Mouse (Mus musculus) small intestine, adult 2 months (tissue): ENCODE data around the gene Whamm.

ENCODE experiments used
- CTCF ChIP-seq: fragments of 200-500 bp; IDR thresholded peaks from 2 replicates; pipeline ENCODE4 v1.5.1; 2012; ENCODE audit warnings: low read depth, mild to moderate bottlenecking, control low read depth, inconsistent platforms, low read length, moderate library complexity, mixed read lengths; ENCODE audit not compliant: insufficient replicate concordance, insufficient read length; ENCODE audit errors: extremely low read depth
- POLR2A ChIP-seq: fragments of 200-500 bp; IDR thresholded peaks from 2 replicates; pipeline ENCODE4 v1.6.1; 2012; ENCODE audit warnings: low read depth, mild to moderate bottlenecking, control low read depth, inconsistent platforms, low read length, moderate library complexity

DNA sequence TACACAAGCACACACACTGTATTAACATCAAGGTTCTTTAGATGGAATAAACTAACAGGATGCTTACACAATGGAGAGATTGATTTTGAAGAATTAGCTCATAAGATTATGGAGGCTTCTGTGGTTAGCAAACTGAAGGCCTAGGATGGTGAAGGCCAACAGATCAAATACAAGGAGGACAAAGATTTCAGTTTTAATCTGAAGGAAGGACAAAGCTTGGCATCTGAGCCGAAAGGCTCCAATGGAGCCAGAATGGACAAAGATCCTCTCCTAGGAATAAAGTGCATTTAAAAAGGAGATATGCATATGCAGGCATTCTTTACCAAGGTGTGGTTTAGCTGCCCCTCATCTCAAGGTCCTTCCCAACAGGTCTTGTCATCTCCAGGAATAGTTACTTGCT lies 1.2 kb upstream of the Whamm start:
- no peak for TF ChIP-seq CTCF
- no peak for TF ChIP-seq POLR2A
